Mouse (Mus musculus) monocyte, adult 59 days (primary cell): ENCODE data around the gene Gm13285. TPM values are rescaled to one million over a fixed set of nuclear protein-coding genes. Genes with fewer than 3 reads are reported as not detected.

Source experiments
- total RNA-seq, 2 experiments: library from RNA; stranded (reverse); gene quantifications; one replicate each; pipeline ENCODE4 v1.2.4; 2023

Gene Gm13285
- under 1 TPM; 0.42 to 0.91 TPM for total RNA-seq

GRCm38 (mm10) chr4:88799365-88799764 is at the start of gene Gm13285:
TSS of gene Gm13285 (plus strand) at chr4:88799665.

DNA sequence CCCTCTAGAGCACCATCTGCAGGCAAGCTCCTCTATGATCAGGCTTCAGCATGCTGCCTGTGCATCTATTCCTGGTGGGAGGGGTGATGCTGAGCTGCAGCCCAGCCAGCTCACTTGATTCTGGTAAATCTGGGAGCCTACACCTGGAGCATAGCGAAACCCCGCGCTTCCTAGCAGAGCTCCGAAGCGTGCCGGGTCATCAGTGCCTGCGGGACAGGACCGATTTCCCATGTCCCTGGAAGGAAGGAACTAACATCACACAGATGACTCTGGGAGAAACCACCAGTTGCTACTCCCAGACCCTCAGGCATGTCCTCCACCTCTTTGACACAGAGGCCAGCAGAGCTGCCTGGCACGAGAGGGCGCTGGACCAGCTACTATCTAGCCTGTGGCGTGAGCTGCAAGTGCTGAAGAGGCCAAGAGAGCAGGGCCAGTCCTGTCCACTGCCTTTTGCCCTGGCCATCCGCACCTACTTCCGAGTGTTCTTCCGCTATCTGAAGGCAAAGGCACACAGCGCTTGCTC is 44.6 kb upstream of the Gm13285 start, which contains the start of gene Gm13271:
Gene Gm13271, plus strand, starts transcription at position 51 of the 523 bp plus-strand sequence.

DNA sequence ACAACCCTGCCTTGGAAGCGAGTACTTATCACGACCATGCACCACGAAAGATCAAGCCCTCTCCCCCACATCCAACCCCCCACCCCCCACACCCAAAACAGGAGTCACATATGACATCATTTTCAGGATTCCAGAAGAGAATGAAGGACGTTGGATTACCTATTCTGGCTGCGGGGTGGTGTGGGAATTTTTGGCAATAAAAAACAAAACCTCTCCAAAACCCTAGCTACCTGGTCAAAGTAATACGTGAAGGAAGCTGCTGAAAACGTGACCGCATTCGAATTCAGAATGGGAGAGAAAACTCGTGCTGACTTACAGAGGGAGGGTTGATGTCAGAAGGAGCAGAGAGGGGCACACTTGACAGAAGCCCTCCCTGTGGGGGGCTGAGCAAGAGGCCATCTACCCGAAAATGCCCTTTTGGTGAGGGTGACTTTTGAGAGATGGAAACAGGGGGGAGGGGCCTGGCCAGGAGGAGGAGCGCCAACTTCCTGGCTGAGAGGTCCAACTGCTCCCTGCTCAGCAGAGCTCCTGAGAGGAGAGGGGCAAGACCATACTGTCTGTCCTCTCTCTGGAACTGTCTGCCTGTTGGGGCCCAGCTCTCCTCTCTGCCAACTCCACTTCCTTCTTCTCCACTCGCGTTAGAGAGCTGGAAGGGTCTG is 39.7 kb upstream of the Gm13285 start, which contains the start of gene Gm13283:
Gene Gm13283, plus strand, starts transcription at position 510 of the 659 bp plus-strand sequence.

DNA sequence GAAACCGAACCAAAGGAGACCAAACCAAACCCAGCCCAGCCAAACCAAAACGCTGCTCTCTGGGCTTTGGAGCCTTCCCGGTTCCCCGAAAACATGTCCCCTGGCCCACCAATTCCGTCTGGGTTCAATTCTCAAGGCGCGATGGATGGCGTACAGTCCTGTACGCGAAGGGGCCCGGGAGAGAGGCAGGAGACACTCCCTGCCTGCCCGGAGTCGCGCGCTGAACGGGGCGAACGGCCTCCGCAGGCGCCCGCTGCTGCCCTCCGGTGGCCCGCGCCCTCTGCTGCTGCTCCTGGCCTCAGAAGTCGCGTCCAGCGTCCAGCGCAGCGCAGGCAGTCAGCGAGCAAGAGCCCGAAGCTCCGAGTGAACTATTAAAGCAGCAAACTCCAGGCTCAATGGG is 25.9 kb upstream of the Gm13285 start, which contains the start of gene Gm13290:
Gene Gm13290, plus strand, starts transcription at position 301 of the 400 bp plus-strand sequence.

GRCm38 (mm10) chr4:88776622-88777021 is 22.8 kb upstream of the Gm13285 start, which contains the start of gene Gm13289:
TSS of gene Gm13289 (plus strand) at chr4:88776922.

DNA sequence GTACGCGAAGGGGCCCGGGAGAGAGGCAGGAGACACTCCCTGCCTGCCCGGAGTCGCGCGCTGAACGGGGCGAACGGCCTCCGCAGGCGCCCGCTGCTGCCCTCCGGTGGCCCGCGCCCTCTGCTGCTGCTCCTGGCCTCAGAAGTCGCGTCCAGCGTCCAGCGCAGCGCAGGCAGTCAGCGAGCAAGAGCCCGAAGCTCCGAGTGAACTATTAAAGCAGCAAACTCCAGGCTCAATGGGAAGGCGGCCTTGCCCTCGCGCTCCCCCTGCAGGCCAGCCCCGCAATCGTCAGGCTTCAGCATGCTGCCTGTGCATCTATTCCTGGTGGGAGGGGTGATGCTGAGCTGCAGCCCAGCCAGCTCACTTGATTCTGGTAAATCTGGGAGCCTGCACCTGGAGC is 19.9 kb upstream of the Gm13285 start, which contains the start of gene Gm13272:
Gene Gm13272, plus strand, starts transcription at position 301 of the 400 bp plus-strand sequence.

DNA sequence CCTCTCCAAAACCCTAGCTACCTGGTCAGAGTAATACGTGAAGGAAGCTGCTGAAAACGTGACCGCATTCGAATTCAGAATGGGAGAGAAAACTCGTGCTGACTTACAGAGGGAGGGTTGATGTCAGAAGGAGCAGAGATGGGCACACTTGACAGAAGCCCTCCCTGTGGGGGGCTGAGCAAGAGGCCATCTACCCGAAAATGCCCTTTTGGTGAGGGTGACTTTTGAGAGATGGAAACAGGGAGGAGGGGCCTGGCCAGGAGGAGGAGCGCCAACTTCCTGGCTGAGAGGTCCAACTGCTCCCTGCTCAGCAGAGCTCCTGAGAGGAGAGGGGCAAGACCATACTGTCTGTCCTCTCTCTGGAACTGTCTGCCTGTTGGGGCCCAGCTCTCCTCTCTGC is 17.6 kb upstream of the Gm13285 start, which contains the start of gene Ifnz:
Gene Ifnz, plus strand, starts transcription at position 301 of the 400 bp plus-strand sequence.

DNA sequence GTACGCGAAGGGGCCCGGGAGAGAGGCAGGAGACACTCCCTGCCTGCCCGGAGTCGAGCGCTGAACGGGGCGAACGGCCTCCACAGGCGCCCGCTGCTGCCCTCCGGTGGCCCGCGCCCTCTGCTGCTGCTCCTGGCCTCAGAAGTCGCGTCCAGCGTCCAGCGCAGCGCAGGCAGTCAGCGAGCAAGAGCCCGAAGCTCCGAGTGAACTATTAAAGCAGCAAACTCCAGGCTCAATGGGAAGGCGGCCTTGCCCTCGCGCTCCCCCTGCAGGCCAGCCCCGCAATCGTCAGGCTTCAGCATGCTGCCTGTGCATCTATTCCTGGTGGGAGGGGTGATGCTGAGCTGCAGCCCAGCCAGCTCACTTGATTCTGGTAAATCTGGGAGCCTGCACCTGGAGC is 14.1 kb upstream of the Gm13285 start, which contains the start of gene Gm13276:
Gene Gm13276, plus strand, starts transcription at position 301 of the 400 bp plus-strand sequence.

GRCm38 (mm10) chr4:88788402-88788801 is 11.1 kb upstream of the Gm13285 start, which contains the start of gene Gm13277:
TSS of gene Gm13277 (plus strand) at chr4:88788632.

DNA sequence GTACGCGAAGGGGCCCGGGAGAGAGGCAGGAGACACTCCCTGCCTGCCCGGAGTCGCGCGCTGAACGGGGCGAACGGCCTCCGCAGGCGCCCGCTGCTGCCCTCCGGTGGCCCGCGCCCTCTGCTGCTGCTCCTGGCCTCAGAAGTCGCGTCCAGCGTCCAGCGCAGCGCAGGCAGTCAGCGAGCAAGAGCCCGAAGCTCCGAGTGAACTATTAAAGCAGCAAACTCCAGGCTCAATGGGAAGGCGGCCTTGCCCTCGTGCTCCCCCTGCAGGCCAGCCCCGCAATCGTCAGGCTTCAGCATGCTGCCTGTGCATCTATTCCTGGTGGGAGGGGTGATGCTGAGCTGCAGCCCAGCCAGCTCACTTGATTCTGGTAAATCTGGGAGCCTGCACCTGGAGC is 8.2 kb upstream of the Gm13285 start, which contains the start of gene Gm13278:
Gene Gm13278, plus strand, starts transcription at position 301 of the 400 bp plus-strand sequence.

DNA sequence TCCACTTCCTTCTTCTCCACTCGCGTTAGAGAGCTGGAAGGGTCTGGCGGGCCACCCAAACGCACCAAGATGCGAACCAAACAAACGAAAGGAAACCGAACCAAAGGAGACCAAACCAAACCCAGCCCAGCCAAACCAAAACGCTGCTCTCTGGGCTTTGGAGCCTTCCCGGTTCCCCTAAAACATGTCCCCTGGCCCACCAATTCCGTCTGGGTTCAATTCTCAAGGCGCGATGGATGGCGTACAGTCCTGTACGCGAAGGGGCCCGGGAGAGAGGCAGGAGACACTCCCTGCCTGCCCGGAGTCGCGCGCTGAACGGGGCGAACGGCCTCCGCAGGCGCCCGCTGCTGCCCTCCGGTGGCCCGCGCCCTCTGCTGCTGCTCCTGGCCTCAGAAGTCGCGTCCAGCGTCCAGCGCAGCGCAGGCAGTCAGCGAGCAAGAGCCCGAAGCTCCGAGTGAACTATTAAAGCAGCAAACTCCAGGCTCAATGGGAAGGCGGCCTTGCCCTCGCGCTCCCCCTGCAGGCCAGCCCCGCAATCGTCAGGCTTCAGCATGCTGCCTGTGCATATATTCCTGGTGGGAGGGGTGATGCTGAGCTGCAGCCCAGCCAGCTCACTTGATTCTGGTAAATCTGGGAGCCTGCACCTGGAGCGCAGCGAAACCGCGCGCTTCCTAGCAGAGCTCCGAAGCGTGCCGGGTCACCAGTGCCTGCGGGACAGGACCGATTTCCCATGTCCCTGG is 5.4 kb upstream of the Gm13285 start, which contains the start of gene Gm13275:
Gene Gm13275, plus strand, starts transcription at position 552 of the 740 bp plus-strand sequence.

GRCm38 (mm10) chr4:88797097-88797496 is 2.4 kb upstream of the Gm13285 start, which contains the start of gene Gm13279:
TSS of gene Gm13279 (plus strand) at chr4:88797397.

GRCm38 (mm10) chr4:88802954-88803353 is 3.5 kb downstream of the Gm13285 start, which contains the start of gene Gm13287:
TSS of gene Gm13287 (plus strand) at chr4:88803254.

GRCm38 (mm10) chr4:88805231-88805630 is 5.8 kb downstream of the Gm13285 start, which contains the start of gene Gm13288:
TSS of gene Gm13288 (plus strand) at chr4:88805531.

DNA sequence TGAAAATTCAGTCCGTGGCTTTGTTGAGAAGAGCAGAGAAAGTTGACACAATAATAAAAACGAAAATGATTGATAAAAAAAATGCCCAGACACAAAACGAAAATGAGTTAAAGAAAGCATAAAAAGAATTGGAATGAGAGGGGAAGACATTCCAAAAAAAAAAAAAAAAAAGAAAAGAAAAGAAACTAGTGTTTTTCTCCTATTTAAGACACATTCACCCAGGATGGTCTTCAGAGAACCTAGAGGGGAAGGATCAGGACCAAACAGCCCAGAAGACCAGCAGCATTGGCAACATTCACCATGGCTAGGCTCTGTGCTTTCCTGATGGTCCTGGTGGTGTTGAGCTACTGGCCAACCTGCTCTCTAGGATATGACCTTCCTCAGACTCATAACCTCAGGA is 16.5 kb downstream of the Gm13285 start, which contains the start of gene Ifna7:
Gene Ifna7, plus strand, starts transcription at position 301 of the 400 bp plus-strand sequence.

GRCm38 (mm10) chr4:88819659-88820058 is 20.2 kb downstream of the Gm13285 start, which contains the start of gene Ifna11:
TSS of gene Ifna11 (plus strand) at chr4:88819959.

DNA sequence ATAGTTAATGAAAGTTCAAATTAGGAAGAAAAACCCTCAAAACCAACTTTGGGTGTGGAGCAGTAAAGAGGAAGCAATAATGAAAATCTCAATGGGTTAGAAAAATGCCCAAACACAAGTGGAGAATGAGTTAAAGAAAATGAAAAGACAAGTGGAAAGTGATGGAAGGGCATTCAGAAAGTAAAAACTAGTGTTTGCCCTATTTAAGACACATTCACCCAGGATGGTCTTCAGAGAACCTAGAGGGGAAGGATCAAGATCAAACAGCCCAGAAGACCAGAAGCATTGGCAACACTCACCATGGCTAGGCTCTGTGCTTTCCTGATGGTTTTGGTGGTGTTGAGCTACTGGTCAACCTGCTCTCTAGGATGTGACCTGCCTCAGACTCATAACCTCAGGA is 27.7 kb downstream of the Gm13285 start, which contains the start of gene Ifna6:
Gene Ifna6, plus strand, starts transcription at position 301 of the 400 bp plus-strand sequence.

DNA sequence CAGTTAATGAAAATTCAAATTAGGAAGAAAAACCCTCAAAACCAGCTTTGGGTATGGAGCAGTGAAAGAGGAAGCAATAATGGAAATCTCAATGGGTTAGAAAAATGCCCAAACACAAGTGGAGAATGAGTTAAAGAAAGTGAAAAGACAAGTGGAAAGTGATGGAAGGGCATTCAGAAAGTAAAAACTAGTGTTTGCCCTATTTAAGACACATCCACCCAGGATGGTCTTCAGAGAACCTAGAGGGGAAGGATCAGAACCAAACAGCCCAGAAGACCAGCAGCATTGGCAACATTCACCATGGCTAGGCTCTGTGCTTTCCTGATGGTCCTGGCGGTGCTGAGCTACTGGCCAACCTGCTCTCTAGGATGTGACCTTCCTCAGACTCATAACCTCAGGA is 35.8 kb downstream of the Gm13285 start, which contains the start of gene Ifna5:
Gene Ifna5, plus strand, starts transcription at position 301 of the 400 bp plus-strand sequence.

DNA sequence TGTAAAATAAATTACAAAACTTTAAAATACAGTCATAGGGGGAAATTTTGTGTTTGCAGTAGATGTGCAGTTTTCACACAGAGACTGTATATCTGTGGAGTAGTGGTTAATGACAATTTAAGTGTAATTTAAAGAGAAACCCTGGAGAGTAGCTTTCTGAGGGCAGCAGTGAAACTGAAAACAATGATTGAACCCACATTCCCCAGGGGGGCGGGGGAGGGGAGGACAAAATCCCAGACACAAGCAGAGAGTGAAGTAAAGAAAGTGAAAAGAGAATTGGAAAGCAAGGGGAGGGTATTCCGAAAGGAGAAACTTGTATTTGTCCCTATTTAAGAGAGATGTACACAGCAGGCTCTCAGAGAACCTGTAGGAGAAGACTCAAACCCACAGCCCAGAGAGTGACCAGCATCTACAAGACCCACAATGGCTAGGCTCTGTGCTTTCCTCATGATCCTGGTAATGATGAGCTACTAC is 42.0 kb downstream of the Gm13285 start, which contains the start of gene Ifna4:
Gene Ifna4, plus strand, starts transcription at position 424 of the 474 bp plus-strand sequence.

GRCm38 (mm10) chr4:88849698-88850097 is 50.2 kb downstream of the Gm13285 start, which contains the start of gene Ifna1:
TSS of gene Ifna1 (plus strand) at chr4:88850087.

